Mouse (Mus musculus) kidney, adult 9 months (tissue): ENCODE results near the gene Ctps2.
A peak's percentile ranks its signal among the peaks of the same experiment; 100 is the strongest.

Experiments used
- DNase-seq: peaks from one replicate; pipeline ENCODE4 v3.0.0; 2022

Gene Ctps2

GRCm38 (mm10) chrX:162986876-162987495 lies 85.9 kb downstream of the Ctps2 start:
- DNase-seq, result no peak

DNA sequence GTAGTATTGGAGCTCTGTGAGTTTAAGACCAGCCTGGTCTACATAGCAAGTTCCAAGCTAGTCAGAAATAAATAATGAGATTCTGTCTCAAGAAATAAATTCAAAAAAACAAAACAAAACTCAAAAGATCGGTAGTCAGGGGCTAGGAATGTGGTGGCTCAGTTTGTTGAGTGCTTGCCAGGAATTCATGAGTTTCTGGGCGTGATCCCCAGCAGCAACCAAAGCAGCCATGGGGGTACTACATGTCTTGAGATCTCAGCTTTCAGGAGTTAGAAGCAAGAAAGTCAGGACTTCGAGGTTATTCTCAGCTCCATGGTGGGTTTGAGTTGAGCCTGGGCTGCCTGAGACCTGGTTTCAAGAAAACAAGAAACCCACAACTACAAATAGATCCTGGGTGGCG lies 90.4 kb downstream of the Ctps2 start:
- DNase-seq, result no peak

DNA sequence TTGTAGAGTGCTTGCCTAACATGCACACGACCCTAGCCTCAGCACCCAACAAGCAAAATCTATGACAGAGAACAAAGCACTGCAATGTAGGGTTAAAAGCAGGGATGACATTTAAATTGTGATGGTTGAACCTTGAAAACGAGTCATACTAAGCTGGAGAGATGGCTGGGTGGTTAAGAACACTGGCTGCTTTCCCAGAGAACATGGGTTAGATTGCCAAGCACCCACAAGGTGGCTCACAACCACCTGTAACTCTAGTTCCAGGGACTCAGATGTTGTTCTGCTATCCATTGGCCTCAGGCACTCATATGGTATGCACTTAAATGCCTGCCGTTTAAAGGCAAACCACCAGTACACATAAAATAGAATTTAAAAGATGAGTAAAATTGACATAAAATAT lies 91.1 kb downstream of the Ctps2 start:
- peak; percentile 7 for DNase-seq

GRCm38 (mm10) chrX:163027864-163028263 lies 126.8 kb downstream of the Ctps2 start:
- no peak for DNase-seq

GRCm38 (mm10) chrX:163038767-163039166 lies 137.7 kb downstream of the Ctps2 start:
- no peak for DNase-seq

- DNase-seq, result no peak
These were observed 141.7 kb downstream of the Ctps2 start for GRCm38 (mm10) chrX:163042771-163043170.

DNA sequence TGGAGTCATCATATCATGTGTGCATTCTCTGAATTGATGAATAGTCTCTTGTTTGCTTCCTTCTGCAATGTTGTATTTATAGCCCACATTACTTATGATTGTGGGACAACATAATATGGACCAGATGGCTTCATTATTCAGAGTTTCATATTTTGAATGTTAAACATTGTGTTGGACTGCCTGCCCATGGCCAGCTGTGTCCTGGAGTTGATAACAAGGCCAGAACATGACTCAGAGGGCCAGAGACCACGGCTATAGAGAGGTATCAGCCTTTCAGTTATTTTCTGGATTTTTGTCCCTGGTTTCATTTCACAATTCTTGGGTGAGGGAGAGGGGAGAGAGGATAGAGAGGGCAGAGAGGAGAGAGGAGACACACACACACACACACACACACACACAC lies 162.9 kb downstream of the Ctps2 start:
- no peak for DNase-seq
